Mouse (Mus musculus): Measurements from ENCODE around the gene Ccdc187. TPM values are rescaled to one million over a fixed set of nuclear protein-coding genes. Genes with fewer than 3 reads are reported as not detected.
A peak's percentile ranks its signal among the peaks of the same experiment; 100 is the strongest.

Gene Ccdc187
- polyA plus RNA-seq, 1 experiment from 2014 or later: 0.37 TPM

DNA sequence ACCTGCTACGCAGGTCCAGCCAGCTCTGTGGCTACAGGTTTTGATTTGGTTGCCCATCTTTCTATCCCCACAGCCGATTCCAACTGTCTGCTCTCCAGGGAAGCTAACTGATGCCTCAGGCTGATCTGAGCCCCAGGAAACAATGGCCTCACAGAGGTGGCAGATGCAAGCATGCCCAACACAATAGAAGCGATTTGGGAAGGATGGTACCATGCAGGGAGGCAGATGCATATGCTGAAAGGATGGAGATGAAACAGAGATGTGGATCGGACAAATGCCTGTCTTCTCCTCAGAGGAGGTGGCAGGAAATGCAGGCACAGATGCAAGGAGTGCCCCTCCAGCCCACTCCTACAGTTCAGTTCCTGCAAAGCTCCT lies 4.5 kb upstream of the Ccdc187 start:
- Histone ChIP-seq H3K27ac (peak overlapping the region; percentile 88), H3K4me1 (peaks cover 47% of the 10 kb centered on the region), H3K9me3 (replicated peaks) (no peaks in the 10 kb centered on the region), H3K27me3 (no peaks in the 10 kb centered on the region), H3K9ac (0 out of 2 replicates have a peak overlapping the region, but pooled peaks have one; percentile 33), H3K4me2 (replicated peaks) (peak overlapping the region; percentile 33), H3K4me3 (no peak overlapping the region), H3K36me3 (no peaks in the 10 kb centered on the region)
- WGBS: 14% methylated on average over 4 of the region's 4 CpGs
- peak; percentile 59 for ATAC-seq (ENCODE audit: low FRiP score)

GRCm38 (mm10) chr2:26298208-26298855 lies 4.0 kb upstream of the Ccdc187 start:
- Histone ChIP-seq H3K9me3 (replicated peaks) (no peaks in the 10 kb centered on the region), H3K4me2 (replicated peaks) (peak overlapping the region; percentile 33), H3K9ac (peak overlapping the region; percentile 33; the same call in 1 of the 2 replicates), H3K27me3 (0 out of 2 replicates have a peak, but pooled peaks cover 3% of the 10 kb centered on the region), H3K27ac (peak overlapping the region; percentile 88), H3K4me3 (no peak overlapping the region), H3K4me1 (peaks cover 47% of the 10 kb centered on the region), H3K36me3 (no peaks in the 10 kb centered on the region)
- 2% methylated on average over 10 of the region's 10 CpGs for WGBS
- ATAC-seq (ENCODE audit: low FRiP score): peak; percentile 84

DNA sequence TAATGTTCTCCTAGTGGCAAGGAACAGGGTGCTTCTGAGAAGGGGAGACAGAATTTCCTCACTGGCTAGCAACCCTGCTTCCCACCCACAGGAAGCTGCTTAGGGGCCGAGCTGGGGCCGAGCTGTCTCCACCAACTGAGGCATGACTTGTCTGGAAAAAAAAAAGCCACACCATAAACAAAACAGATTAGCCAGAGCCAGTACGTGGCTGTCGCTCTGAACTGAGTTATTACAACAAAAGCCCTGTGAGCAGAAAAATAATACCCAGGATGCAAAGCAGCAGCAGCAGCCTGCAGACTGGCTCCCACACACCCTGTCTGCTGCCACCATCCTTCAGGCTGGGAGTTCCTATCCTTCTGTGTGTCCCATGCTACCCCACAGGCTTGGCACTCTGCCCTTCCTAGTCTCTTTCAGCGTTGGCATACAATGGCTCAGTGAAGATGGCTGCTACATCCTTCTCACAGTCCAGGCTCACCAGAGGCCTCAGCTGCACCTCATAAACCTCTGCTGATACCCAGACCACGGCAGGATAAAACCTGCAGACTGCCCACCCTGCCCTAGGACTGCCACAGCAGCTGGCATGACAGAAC lies 2.3 kb upstream of the Ccdc187 start:
- 0 out of 2 replicates have a peak, but pooled peaks cover 4% of the 10 kb centered on the region for H3K27me3 ChIP-seq
- no peaks in the 10 kb centered on the region for H3K9me3 ChIP-seq (replicated peaks)
- H3K9ac ChIP-seq: 0 out of 2 replicates have a peak overlapping the region, but pooled peaks have one; percentile 32
- no peaks in the 10 kb centered on the region for H3K36me3 ChIP-seq
- no peak for ATAC-seq (ENCODE audit: low FRiP score)
- H3K4me1 ChIP-seq: peaks cover 47% of the 10 kb centered on the region
- H3K4me2 ChIP-seq (replicated peaks): peak overlapping the region; percentile 1; the same call in 1 of the 2 replicates
- H3K27ac ChIP-seq: peak overlapping the region; percentile 88
- H3K4me3 ChIP-seq: no peak overlapping the region
- WGBS: 46% methylated on average over 6 of the region's 6 CpGs

- Histone ChIP-seq H3K9ac (no peak overlapping the region), H3K27me3 (0 out of 2 replicates have a peak, but pooled peaks cover 4% of the 10 kb centered on the region), H3K27ac (no peak overlapping the region), H3K4me1 (peaks cover 4% of the 10 kb centered on the region; the same call in 1 of the 2 replicates), H3K9me3 (replicated peaks) (no peaks in the 10 kb centered on the region), H3K36me3 (no peaks in the 10 kb centered on the region), H3K4me3 (no peak overlapping the region), H3K4me2 (replicated peaks) (no peak overlapping the region)
- no peak for ATAC-seq (ENCODE audit: low FRiP score)
- 88% methylated on average over 5 of the region's 5 CpGs for WGBS
Measured at GRCm38 (mm10) chr2:26290133-26290532, 4.2 kb downstream of the Ccdc187 start.

DNA sequence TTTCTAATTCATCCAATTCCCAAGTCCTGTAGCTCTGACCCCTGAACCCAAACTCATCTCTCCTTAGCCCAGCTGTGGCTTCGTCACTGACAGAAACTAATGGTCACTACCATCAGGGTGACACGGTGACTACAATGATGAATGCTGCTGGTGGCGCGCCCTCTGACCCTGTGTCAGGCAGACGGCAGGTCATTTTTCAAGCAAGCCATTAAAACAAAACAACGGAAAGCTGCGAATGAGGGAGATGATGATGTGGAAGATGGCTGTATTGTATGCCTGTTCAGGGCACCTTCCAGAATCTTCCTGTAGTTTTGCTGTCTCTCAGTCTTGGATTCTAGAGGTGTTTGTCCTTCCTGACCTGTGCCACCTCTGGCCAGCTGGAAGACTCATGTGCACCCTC lies 8.0 kb downstream of the Ccdc187 start:
- no peak overlapping the region for H3K4me2 ChIP-seq (replicated peaks)
- no peaks in the 10 kb centered on the region for H3K27me3 ChIP-seq
- no peak overlapping the region for H3K9ac ChIP-seq
- no peak for ATAC-seq (ENCODE audit: low FRiP score)
- WGBS: 38% methylated on average over 7 of the region's 7 CpGs
- no peaks in the 10 kb centered on the region for H3K36me3 ChIP-seq
- H3K4me3 ChIP-seq: no peak overlapping the region
- no peak overlapping the region for H3K27ac ChIP-seq
- no peaks in the 10 kb centered on the region for H3K9me3 ChIP-seq (replicated peaks)
- H3K4me1 ChIP-seq: peaks cover 4% of the 10 kb centered on the region; the same call in 1 of the 2 replicates

DNA sequence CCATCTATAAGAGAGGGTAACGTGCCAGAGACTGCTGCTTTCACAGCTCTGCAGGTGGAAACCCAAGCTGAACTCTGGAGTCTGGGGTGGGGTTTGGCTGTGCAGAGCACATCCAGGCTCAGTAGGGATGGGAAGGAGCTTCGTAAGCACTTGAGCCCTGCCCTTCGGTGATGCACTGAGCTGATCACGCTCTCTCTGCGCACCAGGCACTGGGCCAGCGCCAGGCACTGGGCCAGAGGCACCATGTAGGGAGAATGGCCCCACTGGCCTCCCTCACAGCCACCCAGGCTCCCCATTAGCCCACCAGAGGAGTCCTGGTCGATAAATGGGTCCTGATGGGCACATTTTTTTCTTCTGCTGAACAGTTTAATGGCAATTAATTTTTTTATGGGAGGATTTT lies 8.6 kb downstream of the Ccdc187 start:
- no peaks in the 10 kb centered on the region for H3K36me3 ChIP-seq
- H3K4me1 ChIP-seq: peaks cover 4% of the 10 kb centered on the region; the same call in 1 of the 2 replicates
- peak overlapping the region; percentile 35; the same call in 1 of the 2 replicates for H3K27ac ChIP-seq
- no peaks in the 10 kb centered on the region for H3K9me3 ChIP-seq (replicated peaks)
- no peak overlapping the region for H3K4me3 ChIP-seq
- H3K9ac ChIP-seq: 0 out of 2 replicates have a peak overlapping the region, but pooled peaks have one; percentile 27
- no peaks in the 10 kb centered on the region for H3K27me3 ChIP-seq
- H3K4me2 ChIP-seq (replicated peaks): no peak overlapping the region
- no peak for ATAC-seq (ENCODE audit: low FRiP score)
- 53% methylated on average over 7 of the region's 7 CpGs for WGBS

DNA sequence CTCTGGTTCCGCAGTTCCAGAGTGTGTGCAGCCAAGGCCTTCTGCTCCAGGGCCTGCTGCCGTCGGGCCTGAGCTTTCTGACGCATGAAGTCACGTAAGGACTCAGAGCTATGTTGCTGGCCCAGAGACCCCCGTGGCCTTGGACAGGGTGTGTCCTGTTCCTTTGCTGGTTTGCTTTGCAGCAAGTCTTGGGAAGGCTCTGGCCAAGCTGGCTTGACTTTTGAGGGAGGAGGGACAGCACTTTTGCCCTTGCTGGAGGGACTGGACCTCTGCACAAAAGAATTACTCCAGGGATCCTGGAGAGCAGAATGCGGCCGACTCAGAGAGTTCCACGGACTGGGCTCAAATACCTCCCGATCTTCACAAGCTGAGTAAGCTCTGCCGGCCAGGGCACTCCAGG lies 13.8 kb downstream of the Ccdc187 start:
- H3K9me3 ChIP-seq (replicated peaks): no peaks in the 10 kb centered on the region
- peaks cover under 1% of the 10 kb centered on the region for H3K4me1 ChIP-seq
- H3K9ac ChIP-seq: no peak overlapping the region
- H3K27me3 ChIP-seq: no peaks in the 10 kb centered on the region
- no peak overlapping the region for H3K27ac ChIP-seq
- no peak overlapping the region for H3K4me3 ChIP-seq
- no peaks in the 10 kb centered on the region for H3K36me3 ChIP-seq
- no peak overlapping the region for H3K4me2 ChIP-seq (replicated peaks)
- no peak for ATAC-seq (ENCODE audit: low FRiP score)
- WGBS: 77% methylated on average over 11 of the region's 11 CpGs

- Histone ChIP-seq H3K27ac (no peak overlapping the region), H3K36me3 (no peaks in the 10 kb centered on the region), H3K4me3 (no peak overlapping the region), H3K9ac (no peak overlapping the region), H3K4me2 (replicated peaks) (no peak overlapping the region), H3K9me3 (replicated peaks) (no peaks in the 10 kb centered on the region), H3K27me3 (no peaks in the 10 kb centered on the region), H3K4me1 (peaks cover 1% of the 10 kb centered on the region; the same call in 1 of the 2 replicates)
- ATAC-seq (ENCODE audit: low FRiP score): no peak
- 82% methylated on average over 3 of the region's 3 CpGs for WGBS
Measured at GRCm38 (mm10) chr2:26279712-26280111, 14.6 kb downstream of the Ccdc187 start.

- 27% methylated on average over 7 of the region's 7 CpGs for WGBS
- Histone ChIP-seq H3K9me3 (replicated peaks) (no peaks in the 10 kb centered on the region), H3K4me3 (no peak overlapping the region), H3K4me2 (replicated peaks) (no peak overlapping the region), H3K36me3 (no peaks in the 10 kb centered on the region), H3K27ac (no peak overlapping the region), H3K27me3 (no peaks in the 10 kb centered on the region), H3K4me1 (peaks cover 6% of the 10 kb centered on the region), H3K9ac (0 out of 2 replicates have a peak overlapping the region, but pooled peaks have one; percentile 9)
- 0 out of 2 replicates have a peak, but pooled peaks have one; percentile 32 for ATAC-seq (ENCODE audit: low FRiP score)
Measured at GRCm38 (mm10) chr2:26273611-26274010, 20.7 kb downstream of the Ccdc187 start.

DNA sequence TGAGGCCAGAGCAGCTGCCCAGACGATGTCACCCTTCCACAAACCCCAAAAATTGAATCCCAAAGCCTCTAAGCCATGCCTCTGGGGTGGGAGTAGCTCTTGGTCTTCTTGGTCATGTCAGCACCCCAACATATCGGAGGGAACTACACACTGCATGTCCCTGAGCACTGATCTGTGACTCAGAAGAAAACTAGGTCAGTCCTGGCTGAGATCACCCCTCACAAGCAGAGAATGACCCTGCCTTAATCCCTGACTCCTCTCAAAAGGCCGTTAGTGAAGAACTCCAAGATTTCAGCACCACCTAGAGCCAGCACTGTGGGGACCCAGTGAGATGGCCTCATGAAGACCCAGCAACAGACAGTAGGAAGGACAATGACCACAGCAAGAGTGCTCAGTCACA lies 26.1 kb downstream of the Ccdc187 start:
- Histone ChIP-seq H3K27me3 (no peaks in the 10 kb centered on the region), H3K4me3 (no peak overlapping the region), H3K27ac (no peak overlapping the region), H3K4me1 (no peaks in the 10 kb centered on the region), H3K9ac (no peak overlapping the region), H3K9me3 (replicated peaks) (no peaks in the 10 kb centered on the region), H3K36me3 (no peaks in the 10 kb centered on the region), H3K4me2 (replicated peaks) (no peak overlapping the region)
- ATAC-seq (ENCODE audit: low FRiP score): no peak
- WGBS: 71% methylated on average over 3 of the region's 3 CpGs

DNA sequence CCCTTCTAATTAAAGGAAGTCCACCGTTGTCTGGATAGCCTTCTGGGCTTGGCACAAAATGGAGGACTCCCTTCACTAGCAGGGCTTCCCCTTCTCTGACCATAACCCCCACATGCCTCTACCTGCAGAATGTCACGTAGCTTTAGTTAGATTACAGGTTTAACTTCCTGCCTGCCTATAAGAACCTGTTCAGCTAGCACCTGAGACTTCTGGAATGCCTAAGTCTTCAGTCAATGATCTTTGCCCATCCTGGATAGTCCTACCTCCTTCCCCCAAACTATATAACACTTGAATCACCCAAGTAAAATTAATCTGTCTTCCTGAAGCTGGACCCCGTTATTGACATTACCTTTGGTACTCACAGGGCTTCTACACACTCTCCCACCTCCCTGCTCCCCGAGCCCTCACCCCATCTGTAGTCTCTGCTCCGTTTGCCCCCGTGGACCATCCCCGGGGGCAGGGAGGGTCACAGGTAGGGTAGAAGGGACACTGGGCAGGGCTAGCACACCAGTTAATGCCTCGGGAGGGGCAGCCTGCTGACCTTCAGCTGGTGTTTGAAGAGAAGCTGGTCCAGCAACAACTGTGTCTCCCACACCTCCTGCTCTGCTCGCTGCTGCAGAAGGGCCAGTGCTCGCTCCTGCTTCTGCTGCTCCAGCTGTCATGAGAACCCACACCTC lies 28.2 kb downstream of the Ccdc187 start:
- no peak overlapping the region for H3K27ac ChIP-seq
- 85% methylated on average over 10 of the region's 10 CpGs for WGBS
- no peak for ATAC-seq (ENCODE audit: low FRiP score)
- H3K9me3 ChIP-seq (replicated peaks): no peaks in the 10 kb centered on the region
- no peaks in the 10 kb centered on the region for H3K36me3 ChIP-seq
- no peaks in the 10 kb centered on the region for H3K27me3 ChIP-seq
- no peaks in the 10 kb centered on the region for H3K4me1 ChIP-seq
- no peak overlapping the region for H3K4me2 ChIP-seq (replicated peaks)
- no peak overlapping the region for H3K4me3 ChIP-seq
- no peak overlapping the region for H3K9ac ChIP-seq

DNA sequence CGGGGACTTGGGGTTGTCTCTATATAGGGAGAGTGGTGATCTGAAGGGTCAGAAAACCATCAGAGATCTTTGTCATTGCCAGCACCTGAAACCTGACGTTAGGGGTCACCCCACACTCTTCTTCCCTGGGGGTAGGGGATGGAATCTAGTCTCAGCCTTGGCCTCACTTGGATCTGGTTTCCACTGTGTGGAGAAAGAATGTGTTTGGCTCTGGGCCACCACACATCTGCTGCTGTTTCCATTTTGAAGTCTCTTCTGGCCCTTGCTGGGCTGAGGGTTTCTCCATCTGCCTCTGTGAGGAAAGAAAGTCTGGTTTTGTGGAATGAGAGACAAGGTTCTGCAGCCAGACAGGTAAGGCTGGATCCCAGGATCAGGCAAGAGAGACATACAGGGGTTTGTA lies 29.3 kb downstream of the Ccdc187 start:
- WGBS: 83% methylated on average over 2 of the region's 2 CpGs
- Histone ChIP-seq H3K4me1 (no peaks in the 10 kb centered on the region), H3K27ac (no peak overlapping the region), H3K36me3 (no peaks in the 10 kb centered on the region), H3K9ac (no peak overlapping the region), H3K9me3 (replicated peaks) (no peaks in the 10 kb centered on the region), H3K4me2 (replicated peaks) (no peak overlapping the region), H3K4me3 (no peak overlapping the region), H3K27me3 (no peaks in the 10 kb centered on the region)
- no peak for ATAC-seq (ENCODE audit: low FRiP score)
